Mouse (Mus musculus) forebrain, embryonic 13.5 days (tissue): Measurements from ENCODE around the gene Vmn1r132. TPM values are rescaled to one million over a fixed set of nuclear protein-coding genes. Genes with fewer than 3 reads are reported as not detected.
"Not testable (repeated sequence)": the region's sequence is repeated elsewhere in the genome, so short reads cannot be mapped to it uniquely, and the experiment has no call there.

Experiments used
- ATAC-seq: fragments of 200-750 bp; cut with Nextera tagmentation; 2 replicates; pipeline ENCODE4 v1.8.0; 2017
- H3K27ac ChIP-seq: fragments of 300-500 bp; sonication (generic); 2 replicates; pipeline ENCODE4 v1.5.1; 2015; ENCODE audit warnings: inconsistent platforms, mild to moderate bottlenecking, moderate library complexity
- H3K27me3 ChIP-seq: fragments of 300-500 bp; sonication (generic); 2 replicates; pipeline ENCODE4 v1.6.1; 2015; ENCODE audit warnings: mild to moderate bottlenecking, inconsistent platforms
- H3K36me3 ChIP-seq: fragments of 300-500 bp; sonication (generic); 2 replicates; pipeline ENCODE4 v1.6.1; 2015; ENCODE audit warnings: mild to moderate bottlenecking, inconsistent platforms; ENCODE audit not compliant: poor library complexity, severe bottlenecking
- H3K4me1 ChIP-seq: fragments of 300-500 bp; sonication (generic); 2 replicates; pipeline ENCODE4 v1.6.1; 2015; ENCODE audit warnings: inconsistent platforms
- H3K4me2 ChIP-seq: fragments of 300-500 bp; sonication (generic); 2 replicates; pipeline ENCODE4 v1.6.1; 2015; ENCODE audit warnings: inconsistent platforms, mild to moderate bottlenecking, moderate library complexity
- H3K4me3 ChIP-seq: fragments of 300-500 bp; sonication (generic); 2 replicates; pipeline ENCODE4 v1.5.1; 2015; ENCODE audit warnings: mild to moderate bottlenecking, inconsistent platforms
- H3K9ac ChIP-seq: fragments of 300-500 bp; sonication (generic); 2 replicates; pipeline ENCODE4 v1.6.1; 2015; ENCODE audit warnings: mild to moderate bottlenecking, inconsistent platforms
- H3K9me3 ChIP-seq: fragments of 300-500 bp; sonication (generic); replicated peaks from 2 replicates; pipeline ENCODE4 v1.6.1; 2016; ENCODE audit warnings: inconsistent platforms
- WGBS: fragments of 180-500 bp; shearing (Covaris S2); methylation state at CpG from one replicate; pipeline ENCODE4 v1.1.7; 2015; 5-methylcytosine and 5-hydroxymethylcytosine counted together
- polyA plus RNA-seq: library from polyadenylated mRNA; unstranded; fragments of >200 nt; fragmentation: Nextera tagmentation; extraction: Ambion mirVana; gene quantifications from 2 replicates; pipeline ENCODE4 v1.2.1, GENCODE M21; 2015

The Vmn1r132 gene
- polyA plus RNA-seq: not detected in 2 replicates

- H3K9ac ChIP-seq, H3K4me3 ChIP-seq, H3K9me3 ChIP-seq, ATAC-seq, H3K27me3 ChIP-seq, H3K36me3 ChIP-seq, H3K4me1 ChIP-seq, H3K4me2 ChIP-seq, H3K27ac ChIP-seq: not testable (repeated sequence)
- no CpG with 5 or more reads among the region's 3 CpGs for WGBS
Observed at GRCm38 (mm10) chr7:21613792-21614191, at the start of gene Vmn1r132. Gene Vmn1r132 (plus strand): TSS chr7:21614092.

Other genes starting within 250 kb of the Vmn1r132 start
- not detected in 2 replicates for gene Gm6882, start 181.3 kb upstream of the Vmn1r132 start, polyA plus RNA-seq
- gene Vmn1r130, start 102.3 kb upstream of the Vmn1r132 start, polyA plus RNA-seq: not detected in 2 replicates
- gene Vmn1r131, start 68.0 kb upstream of the Vmn1r132 start, polyA plus RNA-seq: not detected in 2 replicates
- not detected in 2 replicates for gene Gm4175, start 147.4 kb downstream of the Vmn1r132 start, polyA plus RNA-seq
- gene Gm4177, start 182.6 kb downstream of the Vmn1r132 start, polyA plus RNA-seq: not detected in 2 replicates
- gene Vmn1r135, start 218.3 kb downstream of the Vmn1r132 start, polyA plus RNA-seq: not detected in 2 replicates
- not detected in 2 replicates for gene Gm5725, start 230.2 kb downstream of the Vmn1r132 start, polyA plus RNA-seq